Comparison of ENCODE assay signal across 8 mouse cellular contexts in the genomic region with DNA sequence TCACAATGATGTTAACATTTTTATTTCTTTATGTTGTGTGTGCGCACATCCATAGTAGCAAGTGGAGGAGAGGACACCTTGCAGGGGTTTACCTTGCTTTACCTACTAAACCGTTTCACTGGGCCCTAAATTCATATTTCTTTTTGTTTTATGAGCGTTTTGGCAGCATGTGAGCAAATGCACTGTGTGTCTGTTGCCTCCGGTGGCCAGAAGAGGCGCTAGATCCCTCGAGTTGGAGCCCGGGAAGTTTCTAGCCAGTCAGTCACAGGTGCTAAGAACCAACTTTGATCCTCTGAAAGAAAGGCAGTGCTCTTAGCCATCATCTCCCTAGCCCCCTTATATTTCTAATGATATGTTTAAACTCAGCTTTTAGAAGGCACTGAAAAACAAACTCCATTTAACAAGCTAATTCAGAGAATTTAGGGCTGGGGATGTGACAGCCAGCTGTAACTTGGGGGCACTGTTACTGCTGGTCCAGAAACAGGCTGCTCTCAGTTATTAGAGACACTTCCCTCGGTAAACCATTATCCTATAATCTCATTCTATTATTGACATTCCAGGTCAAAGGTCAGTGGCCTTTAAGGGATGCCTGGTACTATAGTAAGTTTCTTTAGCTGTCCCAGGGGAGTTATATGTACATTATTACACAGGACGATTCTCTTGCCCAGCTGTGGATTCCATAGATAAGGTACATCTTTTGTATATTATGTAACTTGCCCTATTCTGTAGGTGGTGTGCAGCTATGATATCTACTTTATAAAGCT. TPM values are rescaled to one million over a fixed set of nuclear protein-coding genes. Genes with fewer than 3 reads are reported as not detected.
DNase-seq lines count a peak whose midpoint lies in the region; ATAC-seq lines count a peak whose summit lies in the region.

No protein-coding gene starts in this region.

- H3K4me2 ChIP-seq in limb, embryonic 15.5 days = peak overlapping the region; percentile 45

- H3K4me3 ChIP-seq in hindbrain, embryonic 10.5 days = peak overlapping the region; percentile 75
- H3K4me3 ChIP-seq in limb, embryonic 15.5 days = no peak overlapping the region

- H3K9me3 ChIP-seq in hindbrain, embryonic 10.5 days = no peaks in the 10 kb centered on the region
- no peaks in the 10 kb centered on the region for H3K9me3 ChIP-seq in limb, embryonic 15.5 days

- no peak overlapping the region for H3K9ac ChIP-seq in limb, embryonic 15.5 days

- H3K4me1 ChIP-seq in hindbrain, embryonic 10.5 days (replicated peaks) = peaks cover 29% of the 10 kb centered on the region
- peaks cover 19% of the 10 kb centered on the region for H3K4me1 ChIP-seq in limb, embryonic 15.5 days

- intact Hi-C loops in gastrocnemius, postnatal 36 days (cut with DNase I) = loop anchor here (5.0 kb wide), 1 partner anchor 117 kb away; a partner anchor contains a TSS

- peak; percentile 36 for DNase-seq in right cerebral cortex, postnatal 14 days
- DNase-seq in right cerebral cortex, adult 18-20 months = no peak
- peak; percentile 44 to 65 for DNase-seq in cerebellum, postnatal 14 days
- DNase-seq in hindbrain, embryonic 10.5 days (ENCODE audit: low spot score) = peak; percentile 34
- peak; percentile 33 for DNase-seq in neural tube, embryonic 10.5 days (ENCODE audit: extremely low spot score, low spot score)
- no peak for DNase-seq in gastrocnemius, postnatal 36 days

- 30% methylated on average over 9 of the region's 9 CpGs for WGBS in hindbrain, embryonic 10.5 days
- 30% methylated on average over 9 of the region's 9 CpGs for WGBS in limb, embryonic 15.5 days

- peak overlapping the region; percentile 99 for H3K27ac ChIP-seq in hindbrain, embryonic 10.5 days
- H3K27ac ChIP-seq in limb, embryonic 15.5 days = peak overlapping the region; percentile 100

- ATAC-seq in limb, embryonic 15.5 days (ENCODE audit: insufficient number of reproducible peaks, low FRiP score, low TSS enrichment, low read depth) = no peak
- no peak for ATAC-seq in erythroid progenitor cell, adult 5-6 weeks (replicated peaks; ENCODE audit: low FRiP score, poor library complexity, severe bottlenecking)

- no peaks in the 10 kb centered on the region for H3K27me3 ChIP-seq in hindbrain, embryonic 10.5 days (ENCODE audit: insufficient read depth, poor library complexity, severe bottlenecking)
- H3K27me3 ChIP-seq in limb, embryonic 15.5 days = no peaks in the 10 kb centered on the region

- H3K36me3 ChIP-seq in hindbrain, embryonic 10.5 days = peaks cover 21% of the 10 kb centered on the region
- peaks cover 13% of the 10 kb centered on the region for H3K36me3 ChIP-seq in limb, embryonic 15.5 days

RNA-seq across cellular contexts. Expression of a gene that starts 1.4 kb away (rescaled TPM):
- 54.6 and 72.9 TPM in 2 replicates for polyA plus RNA-seq in hindbrain, embryonic 10.5 days (2016; fragmentation: Nextera tagmentation; extraction: Ambion mirVana)
- polyA plus RNA-seq in limb, embryonic 15.5 days (2015; fragmentation: Nextera tagmentation; extraction: Ambion mirVana) = 54.9 and 56.7 TPM in 2 replicates
- total RNA-seq in erythroid progenitor cell, adult 5-6 weeks (2015; ENCODE audit: low replicate concordance) = 109 and 126 TPM in 2 replicates
- 181 and 186 TPM in 2 replicates for total RNA-seq in erythroid progenitor cell, adult 5-6 weeks (2017; ENCODE audit: low replicate concordance)
- total RNA-seq in gastrocnemius, postnatal 36 days (2021) = 100 to 1,000 TPM in 1 of 2 experiments, 10 to 100 TPM in 1; 94.7 to 102 TPM

RNA-seq across cellular contexts. Expression of a gene that starts 6.5 kb away (rescaled TPM):
- polyA plus RNA-seq in hindbrain, embryonic 10.5 days (2016; fragmentation: Nextera tagmentation; extraction: Ambion mirVana) = 36.1 and 42.0 TPM in 2 replicates
- polyA plus RNA-seq in limb, embryonic 15.5 days (2015; fragmentation: Nextera tagmentation; extraction: Ambion mirVana) = 43.4 and 44.7 TPM in 2 replicates
- 24.3 and 34.6 TPM in 2 replicates for total RNA-seq in erythroid progenitor cell, adult 5-6 weeks (2015; ENCODE audit: low replicate concordance)
- 27.3 and 47.9 TPM in 2 replicates for total RNA-seq in erythroid progenitor cell, adult 5-6 weeks (2017; ENCODE audit: low replicate concordance)
- 1 to 10 TPM; 2.5 to 2.7 TPM for total RNA-seq in gastrocnemius, postnatal 36 days (2021)

RNA-seq across cellular contexts. Expression of a gene that starts 24.1 kb away (rescaled TPM):
- polyA plus RNA-seq in hindbrain, embryonic 10.5 days (2016; fragmentation: Nextera tagmentation; extraction: Ambion mirVana) = 8.8 and 10.2 TPM in 2 replicates
- polyA plus RNA-seq in limb, embryonic 15.5 days (2015; fragmentation: Nextera tagmentation; extraction: Ambion mirVana) = 6.2 and 7.2 TPM in 2 replicates
- 16.6 and 18.4 TPM in 2 replicates for total RNA-seq in erythroid progenitor cell, adult 5-6 weeks (2015; ENCODE audit: low replicate concordance)
- total RNA-seq in erythroid progenitor cell, adult 5-6 weeks (2017; ENCODE audit: low replicate concordance) = 15.8 and 32.2 TPM in 2 replicates
- total RNA-seq in gastrocnemius, postnatal 36 days (2021) = 10 to 100 TPM; 24.6 to 24.9 TPM

RNA-seq across cellular contexts. Expression of a gene that starts 31.1 kb away (rescaled TPM):
- polyA plus RNA-seq in hindbrain, embryonic 10.5 days (2016; fragmentation: Nextera tagmentation; extraction: Ambion mirVana) = 21.2 and 22.7 TPM in 2 replicates
- polyA plus RNA-seq in limb, embryonic 15.5 days (2015; fragmentation: Nextera tagmentation; extraction: Ambion mirVana) = 21.5 and 24.8 TPM in 2 replicates
- total RNA-seq in erythroid progenitor cell, adult 5-6 weeks (2015; ENCODE audit: low replicate concordance) = 4.3 and 8.4 TPM in 2 replicates
- 1.9 and 2.1 TPM in 2 replicates for total RNA-seq in erythroid progenitor cell, adult 5-6 weeks (2017; ENCODE audit: low replicate concordance)
- total RNA-seq in gastrocnemius, postnatal 36 days (2021) = 10 to 100 TPM; 11.0 to 12.0 TPM

RNA-seq across cellular contexts. Expression of a gene that starts 31.4 kb away (rescaled TPM):
- 5.2 and 8.2 TPM in 2 replicates for polyA plus RNA-seq in hindbrain, embryonic 10.5 days (2016; fragmentation: Nextera tagmentation; extraction: Ambion mirVana)
- 9.0 and 9.6 TPM in 2 replicates for polyA plus RNA-seq in limb, embryonic 15.5 days (2015; fragmentation: Nextera tagmentation; extraction: Ambion mirVana)
- 0.42 and 0.72 TPM in 2 replicates for total RNA-seq in erythroid progenitor cell, adult 5-6 weeks (2015; ENCODE audit: low replicate concordance)
- total RNA-seq in erythroid progenitor cell, adult 5-6 weeks (2017; ENCODE audit: low replicate concordance) = 4.7 and 5.8 TPM in 2 replicates
- 1 to 10 TPM; 6.8 to 7.5 TPM for total RNA-seq in gastrocnemius, postnatal 36 days (2021)

Comparison
In these comparisons a context has a peak if more than half of its experiments do, and no peak if none do; other contexts are left out.
1. DNase-seq: peak in right cerebral cortex, postnatal 14 days (single experiment), cerebellum, postnatal 14 days (2 of 2), hindbrain, embryonic 10.5 days (single experiment) and neural tube, embryonic 10.5 days (single experiment); none in right cerebral cortex, adult 18-20 months (single experiment) and gastrocnemius, postnatal 36 days (0 of 2).
2. RNA of a gene that starts 6.5 kb away (total RNA-seq): 24.3 to 47.9 TPM in erythroid progenitor cell, adult 5-6 weeks; 2.5 to 2.7 TPM in gastrocnemius, postnatal 36 days; every median in the first group is over 4 times any median in the second.